Mouse (Mus musculus) hindbrain, embryonic 14.5 days (tissue): ENCODE measurements around the gene Pgam2. TPM values are rescaled to one million over a fixed set of nuclear protein-coding genes. Genes with fewer than 3 reads are reported as not detected.
A peak's percentile ranks its signal among the peaks of the same experiment; 100 is the strongest.
"Not testable (repeated sequence)": the region's sequence is repeated elsewhere in the genome, so short reads cannot be mapped to it uniquely, and the experiment has no call there.

Source experiments
- ATAC-seq: fragments of 200-750 bp; cut with Nextera tagmentation; 2 replicates; pipeline ENCODE4 v1.8.0; 2017; ENCODE audit warnings: moderate number of reproducible peaks, mild to moderate bottlenecking, moderate TSS enrichment, moderate library complexity; ENCODE audit not compliant: low FRiP score
- DNase-seq: peaks from one replicate; pipeline ENCODE4 v3.0.0-alpha.2; 2015; ENCODE audit warnings: low spot score
- H3K27ac ChIP-seq: fragments of 300-500 bp; sonication (generic); 2 replicates; pipeline ENCODE4 v1.5.1; 2014; ENCODE audit warnings: mild to moderate bottlenecking, moderate library complexity
- H3K27me3 ChIP-seq: fragments of 300-500 bp; sonication (generic); 2 replicates; pipeline ENCODE4 v1.6.1; 2014; ENCODE audit warnings: mild to moderate bottlenecking, low read length, mixed read lengths; ENCODE audit not compliant: control insufficient read depth, insufficient read depth
- H3K36me3 ChIP-seq: fragments of 300-500 bp; sonication (generic); replicated peaks from 2 replicates; pipeline ENCODE4 v1.6.1; 2014; ENCODE audit not compliant: control insufficient read depth, insufficient read depth
- H3K4me1 ChIP-seq: fragments of 300-500 bp; sonication (generic); replicated peaks from 2 replicates; pipeline ENCODE4 v1.6.1; 2014; ENCODE audit warnings: antibody characterized with exemption, low read length, mixed read lengths; ENCODE audit not compliant: control insufficient read depth, insufficient read depth
- H3K4me2 ChIP-seq: fragments of 300-500 bp; sonication (generic); replicated peaks from 2 replicates; pipeline ENCODE4 v1.6.1; 2014; ENCODE audit warnings: mild to moderate bottlenecking, moderate library complexity
- H3K4me3 ChIP-seq: fragments of 300-500 bp; sonication (generic); replicated peaks from 2 replicates; pipeline ENCODE4 v1.5.1; 2014; ENCODE audit warnings: mild to moderate bottlenecking, low read length
- H3K9ac ChIP-seq: fragments of 300-500 bp; sonication (generic); 2 replicates; pipeline ENCODE4 v1.6.1; 2014
- H3K9me3 ChIP-seq: fragments of 300-500 bp; sonication (generic); 2 replicates; pipeline ENCODE4 v1.6.1; 2016; ENCODE audit warnings: low read length; ENCODE audit not compliant: control insufficient read depth
- WGBS: fragments of 180-500 bp; shearing (Covaris S2); extraction: QIAGEN DNeasy Blood & Tissue Kit; methylation state at CpG from one replicate; pipeline ENCODE4 v1.1.7; 2014; 5-methylcytosine and 5-hydroxymethylcytosine counted together
- polyA plus RNA-seq: library from polyadenylated mRNA; unstranded; fragments of >200 nt; fragmentation: Nextera tagmentation; extraction: Ambion mirVana; gene quantifications from 2 replicates; pipeline ENCODE4 v1.2.1, GENCODE M21; 2014

The Pgam2 gene
- polyA plus RNA-seq, 1 experiment from 2014 or later = 2.9 TPM

DNA sequence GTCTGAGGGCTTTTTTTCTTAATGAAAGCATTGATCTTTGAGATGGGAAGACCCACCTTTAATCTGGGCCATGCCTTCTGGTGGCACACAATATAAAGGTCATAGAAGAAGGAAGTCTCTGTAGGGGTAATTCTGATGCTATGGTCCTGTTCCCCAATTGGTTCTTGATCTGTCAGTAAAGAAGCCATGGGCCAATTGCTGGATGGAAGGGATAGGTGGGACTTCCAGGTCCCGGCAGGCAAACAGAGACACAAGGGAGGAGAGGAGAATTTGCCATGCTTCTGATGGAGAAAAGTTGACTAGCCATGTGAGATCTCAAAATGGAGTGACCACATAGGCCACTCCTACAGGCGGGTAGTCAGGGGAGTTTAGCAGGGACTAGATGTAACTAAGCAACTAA, 15.7 kb upstream of the Pgam2 start:
- Histone ChIP-seq H3K4me1 (no peaks in the 10 kb centered on the region), H3K27me3 (no peaks in the 10 kb centered on the region), H3K9ac (no peak overlapping the region), H3K4me3 (no peak overlapping the region), H3K27ac (no peak overlapping the region), H3K36me3 (no peaks in the 10 kb centered on the region), H3K4me2 (no peak overlapping the region), H3K9me3 (no peaks in the 10 kb centered on the region)
- ATAC-seq (no peak), DNase-seq (no peak)
- 62% methylated on average over 2 of the region's 2 CpGs for WGBS

DNA sequence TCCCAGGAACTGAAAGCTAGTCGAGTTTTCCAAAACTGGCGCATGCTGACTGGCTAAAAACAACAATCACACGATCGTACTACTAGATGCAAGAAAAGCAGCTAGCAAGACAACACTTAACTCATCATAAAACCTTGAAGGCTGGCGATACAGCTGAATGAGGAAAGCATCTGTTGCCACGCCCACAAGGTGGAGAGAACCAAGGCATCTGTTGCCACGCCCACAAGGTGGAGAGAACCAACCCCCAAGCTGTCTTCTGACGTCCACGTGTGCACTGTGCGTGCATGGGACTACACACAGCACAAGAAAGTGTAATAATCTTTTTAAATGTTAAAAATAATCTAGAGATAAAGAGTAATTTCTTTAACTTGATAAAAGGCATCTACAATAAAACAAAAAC, 9.8 kb upstream of the Pgam2 start:
- Histone ChIP-seq H3K4me1 (no peaks in the 10 kb centered on the region), H3K36me3 (no peaks in the 10 kb centered on the region), H3K9ac (no peak overlapping the region), H3K4me3 (no peak overlapping the region), H3K27me3 (no peaks in the 10 kb centered on the region), H3K27ac (no peak overlapping the region), H3K9me3 (no peaks in the 10 kb centered on the region), H3K4me2 (no peak overlapping the region)
- ATAC-seq = no peak
- 78% methylated on average over 10 of the region's 10 CpGs for WGBS
- DNase-seq = no peak

DNA sequence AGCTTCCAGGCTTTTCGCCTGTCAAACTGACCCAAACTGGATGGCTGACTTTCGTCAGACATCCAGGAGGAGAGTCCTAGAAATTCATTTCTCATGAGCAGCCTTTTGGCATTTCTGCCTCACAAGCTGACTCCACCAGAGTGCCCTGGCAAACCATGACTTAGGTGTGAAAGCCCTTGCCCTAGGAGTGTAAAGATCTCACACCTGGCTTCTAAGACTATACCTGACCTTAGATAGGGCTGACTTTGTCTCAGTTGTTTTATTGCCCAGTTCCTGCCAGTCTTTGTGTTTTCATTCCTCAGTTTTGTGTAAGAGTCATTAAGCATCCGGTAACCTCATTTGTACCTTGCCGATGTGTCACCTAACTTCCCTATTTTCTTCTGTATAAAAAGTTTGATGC, 6.0 kb upstream of the Pgam2 start:
- not testable (repeated sequence) for DNase-seq

DNA sequence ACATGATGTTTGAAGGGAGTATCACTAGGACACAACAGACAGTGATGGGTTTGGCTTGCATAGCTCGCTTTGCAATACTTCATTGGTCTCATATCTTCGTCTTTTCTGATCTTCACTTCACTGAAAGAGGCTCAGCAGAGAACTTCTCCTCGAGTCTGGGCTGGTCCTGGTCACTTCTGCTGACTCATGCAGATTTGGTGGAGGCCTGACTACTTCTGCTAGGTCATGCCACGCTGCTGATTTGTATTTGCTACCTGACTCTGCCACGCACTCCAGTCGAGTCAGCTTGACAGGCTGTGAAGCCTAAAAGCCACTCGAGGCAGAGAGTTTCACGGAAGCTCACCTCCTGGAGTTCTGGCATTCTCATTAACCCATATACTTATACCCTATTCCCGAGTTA, 4.4 kb upstream of the Pgam2 start:
- Histone ChIP-seq H3K4me2 (no peak overlapping the region), H3K9ac (no peak overlapping the region), H3K36me3 (no peaks in the 10 kb centered on the region), H3K27me3 (no peaks in the 10 kb centered on the region), H3K9me3 (no peaks in the 10 kb centered on the region), H3K27ac (no peak overlapping the region), H3K4me3 (no peak overlapping the region), H3K4me1 (no peaks in the 10 kb centered on the region; the same call in 1 of the 2 replicates)
- WGBS = 86% methylated on average over 9 of the region's 9 CpGs
- DNase-seq = no peak
- no peak for ATAC-seq

More for the DNA sequence above, 6.0 kb upstream of the Pgam2 start:
- H3K27me3 ChIP-seq, H3K4me3 ChIP-seq, ATAC-seq, H3K4me1 ChIP-seq, H3K9ac ChIP-seq, H3K27ac ChIP-seq, H3K4me2 ChIP-seq, H3K36me3 ChIP-seq, H3K9me3 ChIP-seq: not testable (repeated sequence)
- WGBS = 88% methylated on average over 4 of the region's 4 CpGs

DNA sequence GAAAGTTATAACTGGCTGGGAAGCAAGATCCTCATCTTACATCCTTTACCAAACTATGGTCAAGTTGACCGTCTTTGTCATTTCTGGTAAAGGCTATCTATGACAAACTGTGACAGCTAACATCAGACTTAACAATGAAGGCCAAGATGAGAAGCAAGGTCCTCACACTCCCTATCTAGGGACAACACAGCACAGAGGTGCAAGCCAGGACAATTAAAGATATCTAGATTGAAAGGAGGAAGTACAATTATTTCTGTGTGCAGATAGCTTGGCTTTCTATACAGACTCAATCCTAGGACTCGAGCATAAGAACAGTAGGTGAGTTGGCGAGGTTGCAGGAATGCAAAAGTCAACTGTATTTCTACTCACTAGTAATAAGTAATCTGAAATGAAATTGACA, 2.2 kb upstream of the Pgam2 start:
- Histone ChIP-seq H3K4me2 (no peak overlapping the region), H3K4me1 (no peaks in the 10 kb centered on the region; the same call in 1 of the 2 replicates), H3K27ac (no peak overlapping the region), H3K4me3 (no peak overlapping the region), H3K36me3 (peaks cover 6% of the 10 kb centered on the region), H3K9ac (no peak overlapping the region), H3K9me3 (no peaks in the 10 kb centered on the region), H3K27me3 (no peaks in the 10 kb centered on the region)
- no peak for DNase-seq
- ATAC-seq = no peak
- WGBS = 91% methylated on average over 3 of the region's 3 CpGs

DNA sequence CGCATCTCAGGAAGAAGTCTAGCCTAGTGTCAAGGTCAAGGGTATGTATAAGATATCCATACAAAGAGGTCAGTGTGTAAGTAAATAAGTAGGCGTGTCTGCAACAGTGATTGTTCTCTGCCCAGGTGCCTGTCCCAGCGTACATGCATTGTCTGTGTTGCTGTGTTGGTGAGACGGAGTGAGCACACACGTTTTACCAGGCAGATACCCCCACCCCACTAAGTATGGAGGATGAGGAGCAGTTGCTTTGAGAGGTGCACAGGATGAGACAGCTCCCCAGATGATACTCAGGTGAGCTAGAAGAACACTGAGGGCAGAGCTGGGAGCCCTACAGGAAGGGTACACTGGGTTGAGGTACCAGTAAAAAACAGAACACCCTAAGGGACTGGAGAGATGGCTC, 641 bp upstream of the Pgam2 start:
- no peaks in the 10 kb centered on the region for H3K9me3 ChIP-seq
- H3K9ac ChIP-seq = no peak overlapping the region
- H3K4me3 ChIP-seq = no peak overlapping the region
- ATAC-seq (no peak), DNase-seq (no peak)
- H3K27me3 ChIP-seq = no peaks in the 10 kb centered on the region
- H3K36me3 ChIP-seq = peaks cover 21% of the 10 kb centered on the region
- no peak overlapping the region for H3K4me2 ChIP-seq
- 84% methylated on average over 5 of the region's 5 CpGs for WGBS
- no peak overlapping the region for H3K27ac ChIP-seq
- H3K4me1 ChIP-seq = no peaks in the 10 kb centered on the region; the same call in 1 of the 2 replicates

DNA sequence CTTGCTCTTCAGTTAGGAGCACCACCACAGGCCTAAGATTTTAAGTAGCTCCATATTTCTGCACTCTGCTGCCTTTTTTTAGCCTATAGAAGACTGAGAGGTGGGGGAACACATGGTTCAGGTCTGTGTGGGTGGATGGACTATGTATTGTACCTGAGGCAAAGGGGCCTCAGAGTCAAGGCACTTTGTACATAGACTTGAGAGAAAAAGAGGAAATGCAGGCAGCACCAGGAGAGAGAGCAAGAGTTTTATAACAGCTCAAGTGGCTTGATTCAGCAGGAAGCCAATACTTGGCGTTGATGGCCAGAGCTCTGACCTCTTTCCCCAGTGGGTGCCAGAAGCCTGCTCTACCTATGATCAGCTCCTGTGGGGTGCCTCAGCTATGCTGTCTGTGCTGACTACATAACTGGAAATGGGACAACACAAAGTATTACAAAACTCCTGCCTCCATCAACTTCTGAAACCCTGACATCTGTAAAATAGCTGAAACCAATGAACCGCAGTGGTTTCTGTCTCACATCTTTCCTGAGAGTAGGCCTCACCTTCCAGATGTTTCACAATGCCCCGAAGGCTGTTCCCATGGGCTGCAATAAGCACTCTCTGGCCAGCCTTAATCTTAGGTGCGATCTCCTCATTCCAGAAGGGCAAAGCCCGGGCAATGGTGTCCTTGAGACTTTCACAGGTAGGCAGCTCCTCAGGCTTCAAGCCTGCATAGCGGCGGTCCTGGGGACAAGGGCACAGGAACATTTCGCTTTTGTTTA, 896 bp downstream of the Pgam2 start:
- DNase-seq (no peak), ATAC-seq (no peak)
- Histone ChIP-seq H3K27me3 (no peaks in the 10 kb centered on the region), H3K27ac (no peak overlapping the region), H3K4me1 (no peaks in the 10 kb centered on the region; the same call in 1 of the 2 replicates), H3K9me3 (no peaks in the 10 kb centered on the region), H3K4me3 (no peak overlapping the region), H3K4me2 (no peak overlapping the region), H3K9ac (no peak overlapping the region), H3K36me3 (peaks cover 37% of the 10 kb centered on the region)
- WGBS = 87% methylated on average over 8 of the region's 8 CpGs

DNA sequence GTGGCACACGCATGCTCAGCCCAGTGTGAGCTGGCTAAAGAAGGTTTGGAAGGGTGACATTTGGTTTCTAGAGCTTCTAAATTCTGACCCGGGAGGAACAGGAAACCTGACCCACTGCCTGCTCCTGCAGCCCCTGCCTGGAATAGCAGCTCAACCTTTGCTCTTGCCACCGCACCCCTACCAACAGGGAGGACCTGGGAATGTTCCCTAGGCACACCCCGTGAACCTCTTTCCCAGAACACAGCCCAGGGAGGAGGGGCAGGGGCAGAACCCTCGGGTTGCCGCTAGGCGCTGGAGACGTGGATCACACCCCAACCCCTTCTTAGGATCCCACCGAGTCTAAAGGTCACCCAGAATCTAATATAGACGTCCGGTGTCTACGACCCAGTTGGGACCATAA, 1.5 kb downstream of the Pgam2 start:
- Histone ChIP-seq H3K4me2 (no peak overlapping the region), H3K36me3 (peaks cover 43% of the 10 kb centered on the region), H3K9me3 (no peaks in the 10 kb centered on the region), H3K27me3 (no peaks in the 10 kb centered on the region), H3K27ac (no peak overlapping the region), H3K4me1 (no peaks in the 10 kb centered on the region; the same call in 1 of the 2 replicates), H3K4me3 (no peak overlapping the region), H3K9ac (no peak overlapping the region)
- no peak for DNase-seq
- peak; percentile 16; the same call in 1 of the 2 replicates for ATAC-seq
- 74% methylated on average over 12 of the region's 12 CpGs for WGBS

DNA sequence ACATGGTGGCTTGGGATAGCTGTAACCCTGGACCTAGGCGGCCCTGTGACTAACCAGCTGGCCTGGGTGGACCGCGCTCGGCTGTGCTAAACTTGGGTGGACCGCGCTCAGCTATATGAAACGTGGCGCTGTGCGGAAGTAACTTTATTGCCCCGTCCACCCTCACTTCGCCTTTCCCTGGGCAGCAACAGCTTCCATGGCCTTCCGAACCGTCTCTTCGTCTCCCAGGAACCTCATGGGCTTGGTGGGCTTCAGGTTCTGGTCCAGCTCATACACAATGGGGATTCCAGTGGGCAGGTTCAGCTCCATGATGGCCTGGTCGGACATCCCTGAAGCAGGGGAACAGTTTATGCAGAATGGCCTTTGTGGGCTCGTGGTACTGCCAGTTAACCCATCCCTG, 2.0 kb downstream of the Pgam2 start:
- 94% methylated on average over 16 of the region's 16 CpGs for WGBS
- ATAC-seq (no peak), DNase-seq (no peak)
- no peaks in the 10 kb centered on the region for H3K9me3 ChIP-seq
- H3K27ac ChIP-seq = no peak overlapping the region
- no peaks in the 10 kb centered on the region; the same call in 1 of the 2 replicates for H3K4me1 ChIP-seq
- no peak overlapping the region for H3K4me3 ChIP-seq
- no peaks in the 10 kb centered on the region for H3K27me3 ChIP-seq
- no peak overlapping the region for H3K9ac ChIP-seq
- no peak overlapping the region for H3K4me2 ChIP-seq
- peaks cover 48% of the 10 kb centered on the region for H3K36me3 ChIP-seq
